Comparison of ENCODE assay signal across 8 mouse cellular contexts in genomic region chr11:98021565-98022252, GRCm38 (mm10). TPM values are rescaled to one million over a fixed set of nuclear protein-coding genes. Genes with fewer than 3 reads are reported as not detected.
DNase-seq lines count a peak whose midpoint lies in the region; ATAC-seq and TF ChIP-seq lines count a peak whose summit lies in the region.

No protein-coding gene starts in this region.

- no peak for TF ChIP-seq CTCF in kidney, adult 2 months (conservative IDR thresholded peaks at IDR 0.05; ENCODE audit: insufficient read depth, insufficient read length, low read depth, low read length)
- no peak for TF ChIP-seq CTCF in CH12.LX (conservative IDR thresholded peaks at IDR 0.05 in 1 of 2, IDR thresholded peaks at IDR 0.05 in 1 of 2; ENCODE audit: low read depth in 2 of 2, low read length in 2 of 2)
- TF ChIP-seq CTCF in forebrain, postnatal 0 days (IDR thresholded peaks at IDR 0.05; ENCODE audit: low read depth), result no peak; the same call in 1 of the 2 replicates

- no peaks in the 10 kb centered on the region for H3K9me3 ChIP-seq in CH12.LX (replicated peaks; ENCODE audit: low read length)
- H3K9me3 ChIP-seq in forebrain, postnatal 0 days (ENCODE audit: low read length), result no peaks in the 10 kb centered on the region
- no peaks in the 10 kb centered on the region for H3K9me3 ChIP-seq in limb, embryonic 13.5 days
- no peaks in the 10 kb centered on the region for H3K9me3 ChIP-seq in neural tube, embryonic 12.5 days

- peak overlapping the region; percentile 91 for H3K4me3 ChIP-seq in kidney, adult 2 months (ENCODE audit: insufficient read depth, low read depth, low read length)
- peak overlapping the region; percentile 51 to 70 (median 55) for H3K4me3 ChIP-seq in CH12.LX (replicated peaks in 1 of 3; ENCODE audit: low read depth in 2 of 3, low read length in 2 of 3, poor library complexity in 1 of 3)
- peak overlapping the region; percentile 81 for H3K4me3 ChIP-seq in forebrain, postnatal 0 days (ENCODE audit: low read depth, low read length)
- peak overlapping the region; percentile 83 for H3K4me3 ChIP-seq in limb, embryonic 13.5 days
- H3K4me3 ChIP-seq in neural tube, embryonic 12.5 days, result peak overlapping the region; percentile 86

- no peak overlapping the region for H3K27ac ChIP-seq in kidney, adult 2 months (ENCODE audit: insufficient read depth, low read depth, low read length)
- no peak overlapping the region for H3K27ac ChIP-seq in CH12.LX (ENCODE audit: insufficient read depth, low read depth)
- H3K27ac ChIP-seq in forebrain, postnatal 0 days (ENCODE audit: low read depth, low read length), result peak overlapping the region; percentile 92
- peak overlapping the region; percentile 90 for H3K27ac ChIP-seq in limb, embryonic 13.5 days
- peak overlapping the region; percentile 88 for H3K27ac ChIP-seq in neural tube, embryonic 12.5 days

- no peak for TF ChIP-seq POLR2A in kidney, adult 2 months (IDR thresholded peaks at IDR 0.05; ENCODE audit: low read depth, low read length)
- TF ChIP-seq POLR2A in CH12.LX (IDR thresholded peaks at IDR 0.05; ENCODE audit: low read depth, low read length), result no peak

- H3K4me1 ChIP-seq in kidney, adult 2 months (ENCODE audit: control insufficient read depth, insufficient read depth, low read length), result peaks cover 8% of the 10 kb centered on the region
- H3K4me1 ChIP-seq in CH12.LX (ENCODE audit: control insufficient read depth in 1 of 2, insufficient read depth in 2 of 2), result peaks cover 17 to 53% of the 10 kb centered on the region in 2 experiments
- peaks cover 29% of the 10 kb centered on the region for H3K4me1 ChIP-seq in forebrain, postnatal 0 days (ENCODE audit: insufficient read depth)
- H3K4me1 ChIP-seq in limb, embryonic 13.5 days, result peaks cover 39% of the 10 kb centered on the region
- H3K4me1 ChIP-seq in neural tube, embryonic 12.5 days, result peaks cover 53% of the 10 kb centered on the region

- WGBS in kidney, adult 2 months, result 6% methylated on average over 34 of the region's 34 CpGs
- WGBS in forebrain, postnatal 0 days, result 3% methylated on average over 34 of the region's 34 CpGs
- 3% methylated on average over 32 of the region's 34 CpGs for WGBS in limb, embryonic 13.5 days
- WGBS in neural tube, embryonic 12.5 days, result 4% methylated on average over 34 of the region's 34 CpGs

- peak overlapping the region; percentile 62 for H3K9ac ChIP-seq in CH12.LX (ENCODE audit: insufficient read depth, low read depth)
- H3K9ac ChIP-seq in forebrain, postnatal 0 days, result peak overlapping the region; percentile 94
- H3K9ac ChIP-seq in limb, embryonic 13.5 days, result peak overlapping the region; percentile 88
- peak overlapping the region; percentile 88 for H3K9ac ChIP-seq in neural tube, embryonic 12.5 days

- in situ Hi-C loops in CH12.LX (cut with MboI; ENCODE audit: low pct_ligation_motif_present, low pct_unique_long_range_greater_than_20kb, low sequenced_read_pairs), result no loop called here

- DNase-seq in kidney, adult 2 months, result no peak
- no peak for DNase-seq in kidney, adult 18-20 months
- DNase-seq in CH12.LX (ENCODE audit: extremely low read depth), result no peak
- peak; percentile 39 for DNase-seq in brain, embryonic 18.5 days (ENCODE audit: low read depth, low spot score)
- DNase-seq in forebrain, postnatal 0 days, result peak; percentile 80
- DNase-seq in c-Kit-positive CD71-positive TER-119-positive erythroid progenitor cells, embryonic 14.5 days (ENCODE audit: low spot score), result no peak

- dilution Hi-C loops in CH12.LX (cut with MboI; ENCODE audit: extremely low pct_ligation_motif_present, extremely low pct_unique_long_range_greater_than_20kb, low sequenced_read_pairs), result no loop called here

- no peaks in the 10 kb centered on the region for H3K79me2 ChIP-seq in CH12.LX (replicated peaks; ENCODE audit: control insufficient read depth, extremely low read depth, insufficient read depth, poor library complexity, severe bottlenecking)

- H3K27me3 ChIP-seq in kidney, adult 2 months (replicated peaks; ENCODE audit: control insufficient read depth, insufficient read depth, low read length), result no peaks in the 10 kb centered on the region
- peaks cover 30% of the 10 kb centered on the region for H3K27me3 ChIP-seq in CH12.LX (replicated peaks)
- no peaks in the 10 kb centered on the region for H3K27me3 ChIP-seq in forebrain, postnatal 0 days (ENCODE audit: insufficient read depth, low read length)
- H3K27me3 ChIP-seq in limb, embryonic 13.5 days, result no peaks in the 10 kb centered on the region
- H3K27me3 ChIP-seq in neural tube, embryonic 12.5 days (replicated peaks), result no peaks in the 10 kb centered on the region

- ATAC-seq in forebrain, postnatal 0 days, result peak; percentile 26
- ATAC-seq in limb, embryonic 13.5 days (ENCODE audit: low FRiP score, low read depth), result peak; percentile 29
- peak; percentile 11 for ATAC-seq in neural tube, embryonic 12.5 days (ENCODE audit: low FRiP score, low read depth)

- no peaks in the 10 kb centered on the region for H3K36me3 ChIP-seq in kidney, adult 2 months (ENCODE audit: control insufficient read depth, insufficient read depth, low read length)
- no peaks in the 10 kb centered on the region for H3K36me3 ChIP-seq in CH12.LX (replicated peaks in 1 of 2; ENCODE audit: control insufficient read depth in 1 of 2, insufficient read depth in 1 of 2, low read length in 1 of 2)
- peaks cover 14% of the 10 kb centered on the region for H3K36me3 ChIP-seq in forebrain, postnatal 0 days (ENCODE audit: insufficient read depth)
- peaks cover 24% of the 10 kb centered on the region for H3K36me3 ChIP-seq in limb, embryonic 13.5 days
- peaks cover 17% of the 10 kb centered on the region for H3K36me3 ChIP-seq in neural tube, embryonic 12.5 days

- TF ChIP-seq RAD21 in CH12.LX (IDR thresholded peaks at IDR 0.05; ENCODE audit: low read depth, low read length), result no peak

- H3K4me2 ChIP-seq in CH12.LX (ENCODE audit: insufficient read depth, low read depth, poor library complexity, severe bottlenecking), result peak overlapping the region; percentile 77
- peak overlapping the region; percentile 65 for H3K4me2 ChIP-seq in forebrain, postnatal 0 days (ENCODE audit: low read depth)
- H3K4me2 ChIP-seq in limb, embryonic 13.5 days (replicated peaks), result peak overlapping the region; percentile 81
- peak overlapping the region; percentile 82 for H3K4me2 ChIP-seq in neural tube, embryonic 12.5 days (replicated peaks)

- no peak for TF ChIP-seq EP300 in CH12.LX (IDR thresholded peaks at IDR 0.05; ENCODE audit: low read length)

TF ChIP-seq in CH12.LX, 34 proteins besides CTCF, POLR2A, EP300 and RAD21 (continues in another document):
- TF ChIP-seq SIN3A (IDR thresholded peaks at IDR 0.05; ENCODE audit: low read length), result 0 out of 2 replicates have a peak, but pooled peaks have one; percentile 5
- TF ChIP-seq CHD1 (IDR thresholded peaks at IDR 0.05; ENCODE audit: low read depth, low read length), result no peak

RNA-seq across cellular contexts. Expression of gene Cacnb1, which starts 1.1 kb away (rescaled TPM):
- polyA plus RNA-seq in kidney, adult 2 months (2012; rRNA removed), result 6.1 and 7.6 TPM in 2 replicates
- total RNA-seq in CH12.LX (2012; rRNA removed) (0.46 and 0.55 TPM in 2 replicates), CH12.LX (2014; rRNA removed) (0.12 TPM in 1 of 2 replicates, not detected in the other)
- 0.36 and 0.59 TPM in 2 replicates for polyA plus RNA-seq in CH12.LX (2012; ENCODE audit: insufficient read length, low read depth)
- total RNA-seq in forebrain, postnatal 0 days (2014; rRNA removed), result 64.1 and 76.4 TPM in 2 replicates
- polyA plus RNA-seq in forebrain, postnatal 0 days (2015; fragmentation: Nextera tagmentation; extraction: Ambion mirVana), result 49.4 and 57.2 TPM in 2 replicates
- 20.0 and 20.7 TPM in 2 replicates for polyA plus RNA-seq in limb, embryonic 13.5 days (2015; fragmentation: Nextera tagmentation; extraction: Ambion mirVana)
- polyA plus RNA-seq in neural tube, embryonic 12.5 days (2016; fragmentation: Nextera tagmentation; extraction: Ambion mirVana), result 38.2 and 40.9 TPM in 2 replicates

RNA-seq across cellular contexts. Expression of gene Rpl19, which starts 4.8 kb away (rescaled TPM):
- 503 and 653 TPM in 2 replicates for polyA plus RNA-seq in kidney, adult 2 months (2012; rRNA removed)
- total RNA-seq in CH12.LX (2012; rRNA removed) (5,182 and 5,259 TPM in 2 replicates), CH12.LX (2014; rRNA removed) (3,446 and 3,465 TPM in 2 replicates)
- 2,949 and 3,228 TPM in 2 replicates for polyA plus RNA-seq in CH12.LX (2012; ENCODE audit: insufficient read length, low read depth)
- 793 and 1,371 TPM in 2 replicates for total RNA-seq in forebrain, postnatal 0 days (2014; rRNA removed)
- 687 and 897 TPM in 2 replicates for polyA plus RNA-seq in forebrain, postnatal 0 days (2015; fragmentation: Nextera tagmentation; extraction: Ambion mirVana)
- 1,012 and 1,039 TPM in 2 replicates for polyA plus RNA-seq in limb, embryonic 13.5 days (2015; fragmentation: Nextera tagmentation; extraction: Ambion mirVana)
- polyA plus RNA-seq in neural tube, embryonic 12.5 days (2016; fragmentation: Nextera tagmentation; extraction: Ambion mirVana), result 709 and 737 TPM in 2 replicates

RNA-seq across cellular contexts. Expression of gene Arl5c, which starts 25.7 kb away (rescaled TPM):
- polyA plus RNA-seq in kidney, adult 2 months (2012; rRNA removed), result 0.75 and 2.8 TPM in 2 replicates
- total RNA-seq in CH12.LX (2012; rRNA removed) (28.2 and 28.5 TPM in 2 replicates), CH12.LX (2014; rRNA removed) (32.2 and 33.1 TPM in 2 replicates)
- 36.1 and 45.5 TPM in 2 replicates for polyA plus RNA-seq in CH12.LX (2012; ENCODE audit: insufficient read length, low read depth)
- total RNA-seq in forebrain, postnatal 0 days (2014; rRNA removed), result 3.7 and 5.2 TPM in 2 replicates
- polyA plus RNA-seq in forebrain, postnatal 0 days (2015; fragmentation: Nextera tagmentation; extraction: Ambion mirVana), result 3.0 and 4.2 TPM in 2 replicates
- polyA plus RNA-seq in limb, embryonic 13.5 days (2015; fragmentation: Nextera tagmentation; extraction: Ambion mirVana), result 7.0 and 8.8 TPM in 2 replicates
- polyA plus RNA-seq in neural tube, embryonic 12.5 days (2016; fragmentation: Nextera tagmentation; extraction: Ambion mirVana), result 6.8 and 8.6 TPM in 2 replicates

RNA-seq across cellular contexts. Expression of gene Stac2, which starts 31.6 kb away (rescaled TPM):
- polyA plus RNA-seq in kidney, adult 2 months (2012; rRNA removed), result 0.05 and 0.42 TPM in 2 replicates
- total RNA-seq in CH12.LX (2012; rRNA removed) (not detected in 2 replicates), CH12.LX (2014; rRNA removed) (not detected in 2 replicates)
- 0.07 and 0.11 TPM in 2 replicates for polyA plus RNA-seq in CH12.LX (2012; ENCODE audit: insufficient read length, low read depth)
- 2.8 and 3.8 TPM in 2 replicates for total RNA-seq in forebrain, postnatal 0 days (2014; rRNA removed)
- 2.0 and 2.1 TPM in 2 replicates for polyA plus RNA-seq in forebrain, postnatal 0 days (2015; fragmentation: Nextera tagmentation; extraction: Ambion mirVana)
- 0.74 and 1.1 TPM in 2 replicates for polyA plus RNA-seq in limb, embryonic 13.5 days (2015; fragmentation: Nextera tagmentation; extraction: Ambion mirVana)
- polyA plus RNA-seq in neural tube, embryonic 12.5 days (2016; fragmentation: Nextera tagmentation; extraction: Ambion mirVana), result 10.2 and 11.2 TPM in 2 replicates

RNA-seq across cellular contexts. Expression of gene Plxdc1, which starts 35.5 kb away (rescaled TPM):
- 1.0 TPM in 2 replicates for polyA plus RNA-seq in kidney, adult 2 months (2012; rRNA removed)
- total RNA-seq in CH12.LX (2012; rRNA removed) (0.04 and 0.08 TPM in 2 replicates), CH12.LX (2014; rRNA removed) (not detected in 2 replicates)
- 0.16 TPM in 1 of 2 replicates, not detected in the other for polyA plus RNA-seq in CH12.LX (2012; ENCODE audit: insufficient read length, low read depth)
- total RNA-seq in forebrain, postnatal 0 days (2014; rRNA removed), result 0.54 and 1.5 TPM in 2 replicates
- 1.6 and 3.5 TPM in 2 replicates for polyA plus RNA-seq in forebrain, postnatal 0 days (2015; fragmentation: Nextera tagmentation; extraction: Ambion mirVana)
- polyA plus RNA-seq in limb, embryonic 13.5 days (2015; fragmentation: Nextera tagmentation; extraction: Ambion mirVana), result 0.33 and 0.50 TPM in 2 replicates
- 0.24 and 0.68 TPM in 2 replicates for polyA plus RNA-seq in neural tube, embryonic 12.5 days (2016; fragmentation: Nextera tagmentation; extraction: Ambion mirVana)

Comparison
In these comparisons a context has a peak if more than half of its experiments do, and no peak if none do; other contexts are left out.
1. DNase-seq: peak in brain, embryonic 18.5 days (single experiment) and forebrain, postnatal 0 days (single experiment); none in kidney, adult 2 months (single experiment), kidney, adult 18-20 months (single experiment), CH12.LX (single experiment) and c-Kit-positive CD71-positive TER-119-positive erythroid progenitor cells, embryonic 14.5 days (single experiment).
2. H3K27ac ChIP-seq: peak in forebrain, postnatal 0 days (single experiment), limb, embryonic 13.5 days (single experiment) and neural tube, embryonic 12.5 days (single experiment); none in kidney, adult 2 months (single experiment) and CH12.LX (single experiment).
3. Peak in every context shown above with its lines, with median percentiles within 50 percentile points of each other: H3K4me3 ChIP-seq, H3K4me2 ChIP-seq, H3K9ac ChIP-seq and ATAC-seq.